Mouse (Mus musculus): ENCODE data around the gene Abhd14a. TPM values are rescaled to one million over a fixed set of nuclear protein-coding genes. Genes with fewer than 3 reads are reported as not detected.

The Abhd14a gene
- 53.8 and 72.6 TPM in 2 replicates for polyA plus RNA-seq (2012; rRNA removed; ENCODE audit: low replicate concordance)

DNA sequence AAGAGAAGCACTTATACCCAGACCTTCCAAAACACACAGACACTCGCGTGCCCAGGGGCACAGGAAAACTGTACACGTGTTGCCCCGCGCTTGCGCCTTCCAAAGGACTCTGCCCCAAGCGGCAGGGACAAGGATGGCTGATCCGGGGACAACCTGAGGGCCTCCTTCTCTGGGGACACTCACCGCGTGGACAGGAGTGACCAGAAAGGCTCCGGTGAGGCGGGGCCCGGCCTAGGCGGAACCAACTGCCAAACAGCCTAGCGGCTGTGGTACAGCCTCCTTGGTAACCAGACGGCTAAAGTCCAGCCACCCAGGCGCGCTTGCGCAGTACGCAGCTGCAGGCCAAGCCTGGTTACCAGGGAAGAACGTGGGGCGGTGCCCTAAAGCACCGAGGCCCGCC lies at the start of gene Abhd14a, which contains the start of gene Abhd14b:
Abhd14a (minus strand) TSS at position 331 of the 400 bp plus-strand sequence.
Abhd14b (plus strand) TSS at position 112 of the 400 bp plus-strand sequence.

DNA sequence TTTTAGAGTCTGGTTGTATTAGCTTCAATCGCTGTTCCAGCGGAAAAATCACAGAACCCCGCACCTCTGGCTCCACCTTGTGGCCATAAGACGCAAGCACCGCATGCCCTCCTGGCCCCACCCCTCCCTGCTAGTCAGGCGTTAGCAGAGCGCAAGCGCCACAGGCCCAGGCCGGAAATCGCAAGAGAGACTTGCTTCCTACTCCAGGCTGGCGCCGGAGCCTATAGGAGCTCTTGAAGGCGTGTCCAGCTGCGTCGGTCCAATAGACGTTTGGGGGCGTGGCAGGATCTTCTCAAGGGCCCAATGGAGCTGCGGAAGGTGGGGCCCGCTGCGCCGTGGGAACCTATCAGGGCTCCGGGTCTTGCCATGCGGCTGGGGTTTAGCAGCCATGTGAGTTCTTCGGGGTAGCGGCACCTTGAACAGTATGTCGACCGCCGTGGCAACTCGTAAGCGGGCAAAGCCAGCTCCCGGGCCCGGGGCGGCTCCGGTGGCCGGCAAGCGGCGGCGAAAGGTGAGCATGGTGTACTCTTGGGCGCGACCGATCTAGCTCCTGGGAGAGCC lies 29.5 kb upstream of the Abhd14a start, which contains the start of gene Parp3:
Parp3 (minus strand) TSS at position 26 of the 561 bp plus-strand sequence.

DNA sequence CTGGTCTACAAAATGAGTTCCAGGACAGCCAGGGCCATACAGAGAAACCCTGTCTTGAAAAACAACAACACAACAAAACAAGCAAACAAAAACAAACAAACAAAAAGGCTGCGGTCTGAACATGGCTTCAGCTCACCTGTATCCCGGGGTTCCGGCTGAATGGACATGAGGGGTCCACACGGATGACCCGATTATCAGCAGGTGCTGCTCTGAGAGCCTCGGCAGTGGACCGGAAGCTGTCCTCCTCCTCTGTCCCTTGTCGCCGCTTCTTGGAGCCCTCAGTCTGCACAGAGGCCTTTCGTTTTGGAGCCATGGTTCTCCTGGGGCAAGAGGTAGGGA lies 28.2 kb upstream of the Abhd14a start, which contains the start of gene Rrp9:
Rrp9 (plus strand) TSS at position 301 of the 339 bp plus-strand sequence.

DNA sequence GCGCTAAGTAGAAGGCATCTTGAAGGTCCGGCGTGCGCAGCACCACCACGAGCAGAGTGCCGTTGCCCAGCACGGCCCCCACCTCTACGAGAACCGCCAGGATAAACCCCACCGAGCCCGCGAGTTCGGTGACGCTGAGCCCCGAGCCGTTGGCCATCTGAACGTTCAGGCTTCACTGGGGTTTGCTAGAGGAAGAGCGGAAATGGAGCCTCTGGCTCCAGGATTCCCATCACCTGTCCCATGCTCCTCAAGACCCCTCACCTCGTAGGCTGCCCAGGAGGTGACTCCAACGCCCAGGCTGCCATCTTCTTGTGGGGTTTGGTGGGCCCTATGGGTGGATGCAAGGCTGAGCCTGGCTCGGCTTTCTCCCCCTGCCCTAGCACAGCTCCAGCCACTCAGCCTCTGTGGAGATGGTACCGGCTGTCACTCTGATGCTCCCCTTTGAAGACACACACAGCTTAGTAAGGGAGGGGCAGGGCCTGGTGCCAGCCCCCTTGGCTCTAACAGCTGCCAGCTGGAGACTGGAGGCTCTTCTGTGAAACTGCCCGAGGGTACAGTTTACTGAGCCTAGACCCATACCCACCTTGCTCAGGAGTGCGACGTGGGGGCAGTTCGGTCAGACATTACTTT lies 18.2 kb upstream of the Abhd14a start, which contains the start of gene Gpr62:
Gpr62 (minus strand) TSS at position 368 of the 630 bp plus-strand sequence.

DNA sequence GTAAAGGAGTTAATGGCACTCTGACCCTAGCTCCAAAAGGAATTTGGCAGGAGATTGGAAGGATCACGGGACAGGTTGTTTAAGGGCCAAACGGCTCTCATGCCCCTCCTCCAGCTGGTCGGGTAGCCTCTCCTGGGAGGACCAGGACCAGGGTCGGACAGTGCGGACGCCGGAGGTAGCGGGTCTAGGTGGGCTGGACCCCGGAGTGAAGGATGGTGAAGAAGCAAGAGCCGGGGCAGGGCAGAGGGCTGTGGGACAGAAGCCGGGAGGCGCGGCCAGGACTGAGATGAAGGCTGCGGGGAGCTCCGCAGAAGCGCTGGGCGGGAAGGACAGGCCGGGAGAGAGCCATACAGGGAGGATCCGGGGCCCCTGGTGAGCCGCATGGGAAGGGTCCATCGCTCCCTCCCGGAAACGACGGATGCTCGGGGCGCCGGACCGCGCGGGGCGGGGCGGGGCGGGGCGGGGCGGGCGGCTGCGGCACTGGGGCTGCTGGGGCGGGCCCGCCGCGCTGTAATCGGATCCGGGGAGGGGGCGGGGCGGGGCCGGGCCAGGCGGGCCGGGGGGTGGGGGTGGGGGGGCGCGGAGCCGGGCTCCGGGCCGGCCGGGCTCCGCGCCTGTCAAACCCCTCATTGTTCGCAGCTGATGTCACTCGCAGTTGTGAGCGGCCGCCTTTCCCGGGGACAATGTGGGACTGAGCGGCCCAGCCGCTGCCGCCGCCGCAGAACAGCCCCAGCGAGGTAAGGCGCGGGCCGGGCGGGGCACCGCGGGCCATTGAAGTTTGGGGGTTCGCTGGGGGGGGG lies 6.0 kb upstream of the Abhd14a start, which contains the start of gene Pcbp4:
Pcbp4 (plus strand) TSS at position 21 of the 800 bp plus-strand sequence.

DNA sequence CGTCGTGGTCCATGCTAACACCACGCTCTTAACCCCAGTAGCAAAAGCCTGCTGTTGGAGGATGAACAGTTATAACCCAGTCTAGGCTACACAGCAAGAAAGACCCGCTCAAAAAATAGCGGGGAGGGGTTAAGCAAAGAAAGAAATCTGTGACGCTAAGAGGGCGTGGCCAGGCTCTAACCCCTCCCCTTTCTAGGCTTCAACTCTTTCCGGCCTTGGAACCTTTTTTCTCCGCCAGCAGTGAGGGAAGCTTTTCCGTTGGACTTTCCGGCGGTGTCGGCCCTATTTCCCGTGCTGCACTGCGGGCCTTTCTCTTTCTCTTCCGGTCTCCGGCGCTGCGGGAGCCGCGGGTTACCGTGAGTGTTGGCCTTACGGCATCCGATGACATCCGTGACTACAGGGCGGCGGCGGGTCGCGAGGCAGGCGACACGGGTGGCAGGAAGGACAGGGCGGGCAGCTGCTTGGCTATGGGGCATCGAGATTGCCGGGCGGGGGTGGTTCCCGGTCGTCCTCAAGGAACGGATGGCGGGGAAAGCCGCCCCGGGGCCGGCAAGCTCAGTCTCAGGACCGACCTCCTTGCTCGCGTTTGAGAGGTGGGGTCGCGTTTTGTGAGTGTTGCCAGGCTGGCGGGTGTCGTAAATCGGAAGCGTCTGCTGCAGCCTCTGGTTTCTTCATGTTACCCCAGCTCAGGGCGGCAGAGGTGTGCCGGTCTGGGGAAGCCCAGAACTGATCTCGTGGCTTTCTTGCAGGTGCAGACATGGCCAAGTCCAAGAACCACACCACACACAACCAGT lies 18.1 kb downstream of the Abhd14a start, which contains the start of gene Rpl29:
Rpl29 (plus strand) TSS at position 234 of the 794 bp plus-strand sequence.

Other genes with a start within 250 kb of the Abhd14a start
- gene Ppm1m, start 247.9 kb downstream of the Abhd14a start, polyA plus RNA-seq (2012; rRNA removed; ENCODE audit: low replicate concordance) = 112 and 174 TPM in 2 replicates
- gene Twf2, start 244.6 kb downstream of the Abhd14a start, polyA plus RNA-seq (2012; rRNA removed; ENCODE audit: low replicate concordance) = 53.9 and 73.1 TPM in 2 replicates
- 4.1 and 10.6 TPM in 2 replicates for gene Tlr9, start 225.1 kb downstream of the Abhd14a start, polyA plus RNA-seq (2012; rRNA removed; ENCODE audit: low replicate concordance)
- gene Alas1, start 199.0 kb downstream of the Abhd14a start, polyA plus RNA-seq (2012; rRNA removed; ENCODE audit: low replicate concordance) = 185 and 273 TPM in 2 replicates
- 8.3 and 11.1 TPM in 2 replicates for gene Poc1a, start 166.6 kb downstream of the Abhd14a start, polyA plus RNA-seq (2012; rRNA removed; ENCODE audit: low replicate concordance)
- gene Dusp7, start 79.0 kb downstream of the Abhd14a start, polyA plus RNA-seq (2012; rRNA removed; ENCODE audit: low replicate concordance) = 46.7 and 83.4 TPM in 2 replicates
- gene Rpl29, start 18.2 kb downstream of the Abhd14a start, polyA plus RNA-seq (2012; rRNA removed; ENCODE audit: low replicate concordance) = 462 and 751 TPM in 2 replicates
- 11.5 and 16.5 TPM in 2 replicates for gene Acy1, start 9.4 kb downstream of the Abhd14a start, polyA plus RNA-seq (2012; rRNA removed; ENCODE audit: low replicate concordance)
- 80.4 and 111 TPM in 2 replicates for gene Abhd14b, start 219 bp downstream of the Abhd14a start, polyA plus RNA-seq (2012; rRNA removed; ENCODE audit: low replicate concordance)
- gene Pcbp4, start 5.6 kb upstream of the Abhd14a start, polyA plus RNA-seq (2012; rRNA removed; ENCODE audit: low replicate concordance) = 78.7 and 126 TPM in 2 replicates
- gene Gpr62, start 18.3 kb upstream of the Abhd14a start, polyA plus RNA-seq (2012; rRNA removed; ENCODE audit: low replicate concordance) = 0.40 TPM in 1 of 2 replicates, not detected in the other
- gene Rrp9, start 28.3 kb upstream of the Abhd14a start, polyA plus RNA-seq (2012; rRNA removed; ENCODE audit: low replicate concordance) = 22.3 and 41.2 TPM in 2 replicates
- 91.3 and 199 TPM in 2 replicates for gene Parp3, start 29.3 kb upstream of the Abhd14a start, polyA plus RNA-seq (2012; rRNA removed; ENCODE audit: low replicate concordance)
- not detected in 2 replicates for gene Iqcf1, start 52.3 kb upstream of the Abhd14a start, polyA plus RNA-seq (2012; rRNA removed; ENCODE audit: low replicate concordance)
- not detected in 2 replicates for gene Iqcf5, start 66.9 kb upstream of the Abhd14a start, polyA plus RNA-seq (2012; rRNA removed; ENCODE audit: low replicate concordance)
- gene Iqcf3, start 114.0 kb upstream of the Abhd14a start, polyA plus RNA-seq (2012; rRNA removed; ENCODE audit: low replicate concordance) = not detected in 2 replicates
- not detected in 2 replicates for gene Iqcf4, start 123.3 kb upstream of the Abhd14a start, polyA plus RNA-seq (2012; rRNA removed; ENCODE audit: low replicate concordance)
- gene Iqcf6, start 178.9 kb upstream of the Abhd14a start, polyA plus RNA-seq (2012; rRNA removed; ENCODE audit: low replicate concordance) = not detected in 2 replicates
- gene Grm2, start 208.4 kb upstream of the Abhd14a start, polyA plus RNA-seq (2012; rRNA removed; ENCODE audit: low replicate concordance) = not detected in 2 replicates
- 142 and 168 TPM in 2 replicates for gene Tex264, start 238.2 kb upstream of the Abhd14a start, polyA plus RNA-seq (2012; rRNA removed; ENCODE audit: low replicate concordance)